Mouse (Mus musculus) cerebellum, adult 9-10 months (tissue): ENCODE measurements around the gene Abhd17c.
A peak's percentile ranks its signal among the peaks of the same experiment; 100 is the strongest.
"Not testable (repeated sequence)": the region's sequence is repeated elsewhere in the genome, so short reads cannot be mapped to it uniquely, and the experiment has no call there.

Experiments
- DNase-seq: peaks from one replicate; pipeline ENCODE4 v3.0.0; 2022

The Abhd17c gene

DNA sequence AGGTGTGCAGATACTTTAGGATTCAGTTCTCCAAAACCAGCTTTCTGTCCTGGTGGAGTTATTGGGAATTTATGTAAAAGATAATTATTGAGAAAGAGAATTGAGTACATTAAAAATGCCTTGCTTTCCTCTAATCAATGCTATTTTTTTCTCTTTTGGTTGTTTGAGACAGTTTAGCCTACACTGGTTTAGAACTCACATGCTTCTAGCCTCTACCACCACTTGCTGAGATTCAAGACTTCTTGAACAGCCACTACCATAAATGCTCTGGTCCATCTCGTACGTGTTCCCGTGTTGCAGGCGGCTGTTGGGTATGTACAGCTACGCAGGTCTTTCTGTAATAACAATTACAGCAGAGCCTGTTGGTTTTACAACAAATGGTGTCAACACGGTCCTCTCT, 681 bp upstream of the Abhd17c start:
- peak; percentile 40 for DNase-seq

DNA sequence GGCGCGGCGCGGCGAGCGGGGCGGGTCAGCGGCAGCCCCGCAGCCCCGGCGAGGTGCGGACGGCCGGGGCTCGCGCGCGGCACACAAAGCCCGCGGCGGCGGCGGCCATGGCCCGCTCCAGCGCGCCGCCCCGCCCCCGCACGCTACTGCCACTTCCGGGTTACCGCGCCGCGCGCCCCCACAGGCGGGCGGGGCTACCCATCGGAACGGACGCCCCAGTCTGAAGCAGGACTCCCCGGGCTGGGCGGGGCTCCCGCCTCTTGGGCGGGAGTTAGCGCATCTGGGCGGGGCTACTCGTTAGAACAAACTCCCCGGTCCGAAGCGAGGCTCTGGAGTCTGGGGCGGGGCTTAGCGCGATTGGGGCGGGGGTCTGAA, 254 bp upstream of the Abhd17c start:
- DNase-seq, result peak; percentile 94

DNA sequence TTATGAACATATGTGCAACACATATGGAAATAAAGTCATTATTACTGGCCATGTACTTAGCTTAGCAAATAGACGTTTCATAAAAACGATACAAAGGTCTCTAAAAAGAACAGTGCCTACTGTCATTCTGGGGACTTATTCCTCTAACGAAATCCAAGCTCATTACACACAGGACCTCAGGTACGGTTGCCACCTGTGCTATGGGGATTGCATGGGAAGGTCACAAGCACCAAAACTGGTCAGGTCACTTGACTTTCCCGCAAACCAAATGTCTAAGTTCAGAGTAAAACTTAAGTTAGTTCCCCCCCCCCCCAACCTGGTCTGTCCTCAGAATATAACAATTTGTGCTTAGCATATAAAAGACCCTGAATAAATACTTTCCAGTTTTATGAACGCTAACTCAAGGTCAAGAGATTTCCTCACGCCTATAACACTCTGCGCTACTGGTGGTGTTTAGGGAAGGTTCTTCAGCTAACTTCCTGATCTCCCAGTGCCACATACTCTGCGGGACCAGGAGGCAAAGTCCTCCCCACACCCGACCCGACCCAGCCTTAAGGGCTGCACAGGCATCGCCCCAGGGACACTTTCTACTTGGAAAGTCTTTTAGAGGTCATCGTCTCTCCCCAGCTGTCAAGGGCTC, 1.2 kb downstream of the Abhd17c start:
- no peak for DNase-seq

DNA sequence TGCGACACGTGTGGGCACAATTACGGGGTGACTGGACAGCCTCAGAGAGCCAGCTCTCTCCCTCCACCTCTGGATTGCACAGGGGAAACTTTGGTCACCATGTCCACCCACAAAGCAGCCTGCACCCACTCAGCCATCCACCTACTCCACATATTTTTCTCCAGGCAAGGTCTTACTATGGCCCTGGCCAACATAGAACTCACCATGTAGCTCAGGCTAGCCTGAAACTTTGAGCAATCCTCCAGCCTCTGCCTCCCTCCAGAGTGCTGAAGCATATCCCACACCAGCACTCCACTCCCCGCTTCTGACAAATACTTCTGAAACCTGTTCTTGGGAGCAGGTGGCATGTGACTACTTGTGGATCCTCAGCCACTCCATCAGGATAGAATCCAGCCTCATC, 1.9 kb downstream of the Abhd17c start:
- no peak for DNase-seq

DNA sequence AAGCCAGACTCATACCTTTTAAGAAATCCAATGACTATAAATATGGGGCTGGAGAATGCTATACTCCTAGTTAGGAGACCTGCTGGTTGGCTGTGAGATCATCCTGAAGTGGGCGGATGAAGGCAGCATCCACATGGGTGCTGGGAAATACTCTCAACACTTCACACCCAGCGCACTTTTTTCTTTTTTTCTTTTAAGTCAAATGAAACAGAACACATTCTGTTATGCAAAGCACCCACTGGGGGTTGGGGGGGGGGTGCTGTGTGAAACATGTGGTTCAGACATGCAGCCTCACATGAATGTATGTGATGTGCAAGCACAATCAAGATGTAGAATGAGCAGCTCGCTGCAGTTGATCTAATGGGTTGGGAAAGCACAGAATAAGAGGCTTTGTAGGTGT, 2.8 kb downstream of the Abhd17c start:
- DNase-seq, result no peak

DNA sequence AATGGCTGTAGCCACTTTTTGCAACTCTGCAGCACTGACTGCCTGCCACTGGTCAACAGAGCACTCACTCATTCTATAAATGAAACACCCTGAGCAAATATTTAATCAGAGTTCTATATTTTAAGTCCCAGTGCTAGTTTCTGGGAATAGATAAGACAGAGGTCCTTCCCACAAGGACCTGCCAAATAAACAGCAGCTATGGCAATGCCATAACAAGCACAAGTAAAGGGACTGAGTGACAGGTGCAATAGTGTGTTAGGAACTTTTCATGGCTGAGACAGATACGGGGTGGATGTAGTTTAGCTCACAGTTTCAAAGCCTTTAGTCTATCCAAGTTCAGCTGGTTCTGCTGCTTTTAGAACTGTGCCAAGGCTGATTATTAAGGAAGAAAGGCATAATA, 3.9 kb downstream of the Abhd17c start:
- no peak for DNase-seq

DNA sequence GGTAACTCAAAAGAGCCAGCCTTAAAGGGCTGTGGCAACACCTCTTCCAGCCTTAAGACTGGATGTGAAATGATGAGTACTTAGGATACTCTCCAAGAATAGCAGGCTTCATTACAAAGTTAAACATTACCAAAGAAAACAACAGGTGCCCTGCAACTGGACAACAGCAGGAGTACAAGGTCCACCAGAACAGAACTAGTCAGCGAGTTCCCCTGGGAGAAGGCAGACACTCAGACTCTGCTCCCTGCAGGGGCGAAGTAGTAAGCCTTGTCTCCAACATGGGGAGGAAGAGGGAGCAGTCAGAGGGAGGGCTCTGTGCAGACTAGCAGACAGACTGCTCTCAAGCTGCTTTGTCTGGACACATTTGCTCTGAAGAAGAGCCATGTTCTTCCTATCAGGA, 6.1 kb downstream of the Abhd17c start:
- DNase-seq, result no peak

DNA sequence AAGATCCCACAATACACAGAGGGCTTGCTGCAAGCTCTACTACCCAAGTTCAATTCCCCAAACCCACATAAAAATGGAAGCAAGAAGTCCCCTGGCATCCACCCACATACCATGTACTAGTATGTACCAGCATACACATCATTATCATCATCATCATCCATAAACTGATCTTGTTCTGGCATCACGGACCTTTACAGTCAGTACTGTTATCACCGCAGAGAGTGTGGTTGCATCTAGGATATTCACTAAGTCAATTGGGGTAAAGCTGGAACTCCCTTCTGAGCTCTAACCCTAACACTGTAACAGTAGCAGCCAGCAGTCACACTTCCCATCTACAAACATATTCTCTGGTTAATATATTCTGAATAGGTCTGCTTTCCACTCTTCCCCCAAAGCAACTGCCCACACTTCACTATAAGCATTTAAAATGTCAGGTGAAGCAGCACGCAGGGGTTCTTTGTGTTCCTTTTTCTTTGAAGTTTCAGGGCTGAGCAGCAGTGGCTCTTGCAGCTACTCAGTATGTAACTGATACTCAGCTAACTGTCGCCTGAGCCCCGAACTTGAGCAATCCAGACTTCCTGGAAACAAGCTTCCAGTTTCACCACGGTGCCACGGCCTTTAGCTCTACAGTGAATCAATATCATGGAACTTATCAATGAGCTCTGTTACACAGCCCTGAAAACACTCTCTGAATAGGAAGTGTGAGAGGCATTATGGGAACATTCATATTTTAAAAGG, 8.8 kb downstream of the Abhd17c start:
- no peak for DNase-seq

DNA sequence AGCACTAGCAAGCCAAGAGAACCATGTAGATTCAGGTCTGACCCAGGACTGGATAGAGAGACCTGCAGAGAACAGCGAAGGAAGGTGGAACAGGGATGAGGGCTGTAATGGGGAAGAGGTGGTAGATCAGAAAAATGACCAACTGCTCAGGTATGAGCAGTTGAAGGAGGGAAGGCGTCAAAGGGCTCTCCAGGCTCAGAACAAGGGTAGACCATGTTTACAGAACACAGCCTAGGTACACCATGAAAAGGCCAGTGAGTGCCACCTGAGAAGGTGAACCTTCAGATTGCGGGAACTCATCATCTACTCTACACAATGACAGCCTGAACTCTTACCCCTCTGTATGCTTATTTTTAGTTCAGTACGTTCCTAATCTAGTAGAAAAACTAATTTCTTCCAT, 9.5 kb downstream of the Abhd17c start:
- DNase-seq, result no peak

DNA sequence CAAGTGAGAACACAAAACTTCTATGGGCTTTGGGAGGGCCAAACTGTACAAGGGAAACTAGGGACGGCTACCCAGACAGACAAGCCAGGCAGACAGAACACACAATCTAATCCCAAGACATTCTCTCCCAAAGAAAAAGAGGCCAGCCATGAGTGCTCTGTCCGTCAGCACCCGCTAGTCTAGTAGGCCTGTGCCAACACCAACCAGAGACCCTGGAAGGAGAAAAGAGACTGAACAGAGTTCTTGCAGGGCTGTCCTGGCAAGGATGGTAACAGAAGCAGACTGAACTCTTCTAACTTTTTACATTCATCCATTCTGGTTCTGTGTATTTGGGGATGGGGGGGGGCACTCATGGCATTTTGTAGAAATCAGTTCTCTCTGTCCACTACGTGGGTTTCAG, 12.1 kb downstream of the Abhd17c start:
- no peak for DNase-seq

DNA sequence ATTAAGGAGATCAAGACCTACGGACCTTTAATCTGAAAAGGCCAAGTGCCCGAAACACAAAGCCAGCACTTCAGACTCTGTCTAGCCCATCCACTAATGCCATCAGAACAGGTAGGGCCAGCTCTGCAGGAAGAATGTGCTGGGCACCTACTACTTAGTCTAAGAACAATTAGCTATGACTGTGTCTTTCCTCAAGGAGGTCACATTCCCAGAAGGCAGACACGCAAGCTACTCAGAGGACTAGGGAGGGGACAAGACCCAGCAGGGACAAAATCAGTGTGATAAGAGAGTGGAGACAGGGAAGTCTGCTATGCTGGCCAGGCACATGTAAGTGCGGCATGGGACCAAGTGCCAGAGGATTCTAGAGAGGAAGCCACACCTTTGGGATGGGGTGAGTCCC, 13.0 kb downstream of the Abhd17c start:
- DNase-seq, result no peak

DNA sequence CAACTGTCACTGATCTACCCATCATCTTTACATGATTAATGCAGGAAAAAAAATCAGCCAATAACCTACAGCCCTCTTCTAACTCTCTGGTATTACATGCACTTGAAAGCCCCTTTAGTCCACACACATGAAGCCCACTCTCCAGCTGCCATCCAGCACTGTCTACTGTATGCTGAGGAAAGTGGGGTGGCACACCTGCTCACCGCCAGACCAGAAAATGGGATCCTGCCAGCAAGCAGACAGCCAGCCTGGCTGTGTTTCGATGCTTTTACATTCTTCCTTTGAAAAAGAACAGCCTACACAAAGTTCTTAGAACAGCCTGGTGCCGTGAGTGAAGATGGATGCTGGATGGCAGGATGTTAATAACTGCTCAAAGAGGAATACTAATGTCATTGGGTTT, 13.9 kb downstream of the Abhd17c start:
- DNase-seq, result no peak

DNA sequence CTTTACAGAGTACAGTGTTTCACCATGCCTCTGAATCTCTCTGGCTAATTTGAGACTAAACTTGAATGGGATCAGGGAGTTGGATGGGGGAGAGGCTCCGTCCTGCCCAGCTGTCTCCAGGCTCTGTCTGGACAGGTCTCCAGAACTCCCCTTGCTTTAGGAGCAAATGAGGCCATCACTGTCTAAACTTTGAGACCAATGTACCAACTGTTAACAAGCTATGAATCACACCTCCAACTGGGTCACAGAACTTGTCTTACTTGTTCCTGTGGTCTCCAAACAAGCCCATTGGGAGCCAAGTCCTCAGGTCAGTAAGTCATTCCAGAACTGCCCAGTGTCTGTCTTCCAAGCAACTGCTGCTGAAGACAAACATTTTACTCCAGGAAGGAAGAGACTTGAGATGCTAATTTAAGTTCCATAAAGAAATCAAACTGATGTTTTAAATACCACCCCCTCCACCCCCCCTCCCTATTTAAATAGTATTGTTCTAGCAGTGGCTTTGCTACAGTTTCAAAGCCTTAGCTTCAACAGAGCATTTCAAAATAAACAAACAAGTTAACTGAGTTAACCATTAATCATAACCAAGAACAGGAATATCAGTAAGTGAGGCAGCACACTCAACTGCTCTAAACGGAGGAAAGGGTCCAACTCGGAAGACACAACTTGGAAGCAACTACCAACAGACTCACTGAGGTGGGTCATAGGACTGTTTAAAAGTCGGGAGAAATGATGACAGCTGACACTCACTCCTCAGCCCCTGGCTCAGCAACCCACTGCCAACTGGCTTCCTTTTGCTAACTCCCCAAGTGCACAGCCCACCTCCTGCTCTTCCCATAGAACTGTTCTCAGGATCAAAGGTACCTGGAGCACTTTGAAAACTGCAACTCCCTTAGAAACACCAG, 15.6 kb downstream of the Abhd17c start:
- DNase-seq, result no peak

DNA sequence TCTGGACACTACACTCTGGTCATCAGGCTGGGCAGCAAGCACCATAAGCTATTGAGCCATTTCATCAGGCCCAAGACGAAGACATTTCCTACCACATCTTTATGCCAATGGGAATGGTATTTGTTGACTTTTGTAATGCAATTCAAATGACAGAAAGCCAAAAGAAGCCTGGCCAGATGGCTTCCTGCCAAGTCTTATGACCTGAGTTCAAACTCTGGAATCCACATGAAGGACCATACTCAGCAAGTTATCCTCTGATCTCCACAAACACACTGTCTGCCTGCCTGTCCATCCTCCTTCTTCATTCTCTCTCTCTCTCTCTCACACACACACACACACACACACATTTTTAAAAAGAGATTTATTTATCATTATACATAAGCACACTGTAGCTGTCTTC, 19.0 kb downstream of the Abhd17c start:
- peak; percentile 24 for DNase-seq

DNA sequence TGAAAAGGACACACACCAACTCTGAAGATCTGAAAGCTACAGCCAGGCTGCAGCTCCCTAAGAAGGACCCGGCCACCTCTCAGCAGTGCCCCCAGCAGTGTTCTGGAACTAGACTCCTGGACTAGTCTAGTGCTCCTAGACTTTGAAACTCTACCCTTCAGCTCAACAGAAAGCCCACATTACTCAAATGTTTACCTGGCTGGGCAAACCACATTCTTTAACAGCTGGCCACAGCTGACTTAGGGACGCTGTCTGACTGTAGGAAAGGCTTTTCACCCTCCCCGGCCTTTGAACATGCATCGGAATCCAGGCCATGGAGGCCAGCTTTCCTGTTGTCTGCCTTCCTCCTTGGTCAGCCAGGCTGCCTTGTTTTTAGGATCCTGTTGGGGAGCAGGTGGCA, 20.0 kb downstream of the Abhd17c start:
- no peak for DNase-seq

DNA sequence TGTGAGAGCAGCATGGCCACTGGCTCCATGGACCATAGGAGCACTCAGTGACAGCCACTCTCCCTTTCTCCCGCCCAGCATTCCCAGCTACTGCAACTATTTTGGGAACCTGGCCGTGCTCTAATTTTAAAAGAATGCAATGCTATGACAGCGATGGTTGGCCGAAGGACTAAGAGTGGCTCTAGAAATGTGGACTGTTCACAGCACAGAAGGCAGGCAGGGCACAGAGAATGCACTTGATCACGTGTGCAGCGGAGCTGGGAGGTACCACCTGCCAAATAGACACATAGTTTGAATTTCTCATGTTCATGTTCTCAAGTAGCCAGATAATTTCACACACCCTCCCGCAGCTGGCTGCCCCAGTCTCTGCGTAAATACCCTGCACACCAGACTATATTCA, 23.0 kb downstream of the Abhd17c start:
- peak; percentile 30 for DNase-seq

DNA sequence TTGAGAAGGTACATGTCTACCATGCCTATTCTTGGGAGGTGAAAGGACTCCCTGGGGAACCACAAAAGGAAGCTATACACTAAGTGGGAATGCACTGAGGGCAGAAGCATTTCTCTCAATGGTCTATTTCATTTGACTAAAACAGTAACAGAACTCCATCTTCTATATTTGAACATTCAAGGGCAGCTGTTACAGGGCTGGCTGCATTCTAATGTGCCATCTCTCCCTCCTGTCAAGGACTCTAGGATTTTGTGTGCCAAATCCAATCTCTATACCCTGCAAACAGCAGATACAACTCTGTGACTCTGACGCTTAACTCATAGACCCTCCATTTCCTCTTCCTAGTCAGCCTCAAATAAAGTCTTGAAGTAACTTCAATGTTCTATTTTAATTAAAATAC, 26.0 kb downstream of the Abhd17c start:
- DNase-seq, result no peak

DNA sequence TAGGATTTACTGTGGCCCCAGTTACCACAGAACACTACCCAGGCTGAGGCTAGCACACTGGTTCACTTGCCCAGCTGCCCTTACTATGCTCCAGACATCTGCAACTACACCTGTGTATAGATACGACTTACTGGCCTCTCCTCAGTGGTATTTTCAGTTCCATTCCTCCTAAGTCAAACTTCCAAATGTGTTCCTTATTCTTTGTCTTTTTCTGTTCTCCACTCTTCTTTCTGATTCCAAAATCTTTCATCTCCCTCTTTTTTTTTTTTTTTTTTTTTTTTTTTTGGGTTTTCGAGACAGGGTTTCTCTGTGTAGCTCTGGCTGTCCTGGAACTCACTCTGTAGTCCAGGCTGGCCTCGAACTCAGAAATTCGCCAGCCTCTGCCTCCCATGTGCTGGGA, 28.0 kb downstream of the Abhd17c start:
- DNase-seq, result not testable (repeated sequence)

DNA sequence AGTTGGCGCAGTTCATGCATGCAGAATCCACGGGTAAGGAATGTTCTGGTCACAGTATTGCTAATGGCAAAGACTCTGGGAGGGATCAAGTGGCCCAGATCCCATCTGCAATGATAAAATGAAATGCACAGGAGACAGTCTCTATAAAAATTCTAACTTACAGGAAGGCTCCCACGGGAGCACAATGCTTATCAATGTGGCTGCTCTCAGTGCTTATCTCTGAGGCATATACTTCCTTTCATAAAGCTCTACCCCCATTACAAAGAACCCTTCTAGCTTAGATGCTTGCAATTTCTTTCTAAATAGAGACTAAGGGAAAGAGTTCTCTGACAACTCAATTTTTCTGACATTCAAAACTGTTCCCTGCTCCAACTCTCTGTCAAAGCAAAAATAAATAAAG, 29.9 kb downstream of the Abhd17c start:
- no peak for DNase-seq

DNA sequence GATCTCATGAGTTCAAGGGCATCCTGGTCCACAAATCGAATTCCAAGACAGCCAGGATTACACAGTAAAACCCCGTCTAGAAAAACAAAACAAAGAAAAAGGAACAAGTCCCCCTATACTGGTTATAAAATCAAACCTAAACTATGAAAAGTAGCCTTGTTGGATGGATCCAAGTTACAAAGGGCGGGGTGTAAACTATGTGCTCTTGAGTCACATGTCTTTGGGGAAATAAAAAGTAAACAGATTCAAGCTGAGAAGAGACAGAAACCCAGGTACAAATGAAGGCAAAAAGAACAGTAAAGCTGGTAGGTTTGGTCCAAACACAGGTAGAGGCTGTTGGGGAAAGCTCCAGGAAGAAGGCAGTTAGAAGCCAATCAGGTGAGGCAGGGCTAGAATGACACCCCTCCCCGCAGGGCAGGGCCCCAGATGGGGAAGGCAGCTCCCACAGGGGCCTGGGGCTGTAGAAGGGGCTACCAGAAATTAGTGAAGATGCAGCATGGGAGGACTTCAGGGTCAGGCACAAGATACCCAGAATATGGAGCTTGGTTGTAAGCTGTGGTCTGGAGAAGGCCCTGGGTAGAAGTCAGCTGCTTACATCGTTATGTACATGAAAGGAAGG, 31.4 kb downstream of the Abhd17c start:
- DNase-seq, result no peak

DNA sequence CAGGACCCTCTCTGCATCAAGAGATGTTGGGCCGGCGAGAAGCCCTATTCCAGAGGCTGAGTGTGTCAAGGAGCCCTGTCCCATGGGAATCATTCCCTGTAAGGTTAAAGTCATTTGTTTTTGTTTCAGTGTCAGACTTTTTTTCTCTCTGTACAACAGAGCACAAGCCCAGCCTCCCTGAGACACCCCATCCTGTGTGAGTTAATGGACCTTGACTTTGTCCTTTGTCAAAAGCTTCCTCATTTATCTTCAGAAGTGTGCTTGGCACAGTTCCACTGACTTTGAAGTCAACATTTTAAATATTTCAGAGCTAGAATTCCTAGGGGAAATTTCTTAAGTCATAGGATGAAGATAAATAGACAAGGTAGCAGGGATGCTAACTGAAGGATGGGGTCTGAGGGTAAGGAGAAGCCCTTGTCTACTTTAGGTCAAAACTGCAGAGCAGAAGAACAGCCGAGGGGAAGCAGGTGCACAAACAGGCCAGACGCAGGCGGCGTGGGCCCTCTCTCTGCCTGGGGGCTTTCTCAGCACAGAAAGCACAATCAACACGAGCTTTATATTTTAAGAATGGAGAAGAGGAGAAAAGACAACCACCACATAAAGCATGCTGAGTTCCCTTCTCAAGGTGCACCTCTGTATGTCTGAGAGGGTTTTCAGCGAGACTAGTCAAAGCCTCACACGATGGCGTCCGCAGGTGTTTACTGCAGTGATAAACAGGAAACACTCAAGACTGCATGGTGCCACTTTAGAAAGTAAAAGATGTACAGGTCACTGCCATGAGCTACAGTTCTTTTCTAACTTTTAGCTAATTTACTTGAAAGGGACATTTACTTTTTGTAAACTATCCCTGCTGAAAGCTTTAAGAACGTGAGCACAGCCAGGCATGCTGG, 32.2 kb downstream of the Abhd17c start:
- no peak for DNase-seq

DNA sequence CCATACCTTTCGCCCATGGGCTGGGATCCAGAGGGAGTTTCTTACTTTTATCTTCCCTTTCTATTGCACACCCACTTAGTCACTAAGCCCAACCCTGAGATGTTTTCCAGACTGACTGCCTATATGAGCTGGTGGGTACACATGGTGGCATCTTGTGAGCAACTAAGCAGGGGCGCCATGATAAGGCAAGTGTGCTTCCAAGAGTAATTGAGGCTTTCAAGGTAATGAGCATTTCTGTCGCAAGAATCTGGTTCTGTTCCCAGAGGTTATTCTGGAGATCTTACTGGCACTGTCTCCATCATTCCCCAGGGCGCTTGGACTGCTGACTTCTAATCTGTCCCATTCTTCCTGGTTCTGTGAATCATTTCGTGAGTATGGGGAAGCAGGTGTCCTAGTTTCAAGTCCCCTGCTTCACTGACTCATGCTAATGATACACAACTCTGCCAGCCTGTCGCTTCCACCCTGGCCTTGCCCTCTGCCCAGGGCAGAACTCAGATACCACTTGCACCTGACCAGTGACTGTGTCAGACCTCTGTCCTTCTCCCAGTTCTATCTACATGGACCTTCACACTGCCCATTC, 34.1 kb downstream of the Abhd17c start:
- DNase-seq, result peak; percentile 29
